Mouse (Mus musculus): Measurements from ENCODE around the gene Olfr1218.
"Not testable (repeated sequence)": the region's sequence is repeated elsewhere in the genome, so short reads cannot be mapped to it uniquely, and the experiment has no call there.

The Olfr1218 gene

GRCm38 (mm10) chr2:89061087-89061486 is at the start of gene Olfr1218:
Gene Olfr1218 (minus strand): TSS chr2:89061187.
- no peak for DNase-seq

DNA sequence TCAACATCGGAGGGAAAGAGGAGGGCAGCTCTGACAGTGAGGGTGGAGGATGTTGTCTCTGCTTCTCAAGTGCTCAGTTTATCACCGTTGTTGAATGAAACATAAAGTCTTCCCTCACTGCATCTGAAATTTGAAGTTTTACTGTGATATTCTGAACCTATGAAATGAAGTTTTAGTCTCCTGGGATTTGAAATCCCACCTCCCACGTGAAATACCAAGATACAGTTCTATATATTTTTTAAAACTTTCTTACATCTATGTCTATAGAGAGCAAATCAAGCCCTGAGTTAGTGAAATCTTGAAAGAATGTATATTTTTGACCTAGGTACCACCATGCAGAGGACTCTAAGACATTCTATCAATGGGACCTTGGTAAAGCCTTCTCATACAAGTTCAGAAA is 45.7 kb upstream of the Olfr1218 start, which contains the start of gene Olfr1220:
Gene Olfr1220 (minus strand): TSS at position 101 of the 400 bp plus-strand sequence.
- DNase-seq = no peak

GRCm38 (mm10) chr2:89105651-89106050 is 44.7 kb upstream of the Olfr1218 start:
- no peak for DNase-seq

DNA sequence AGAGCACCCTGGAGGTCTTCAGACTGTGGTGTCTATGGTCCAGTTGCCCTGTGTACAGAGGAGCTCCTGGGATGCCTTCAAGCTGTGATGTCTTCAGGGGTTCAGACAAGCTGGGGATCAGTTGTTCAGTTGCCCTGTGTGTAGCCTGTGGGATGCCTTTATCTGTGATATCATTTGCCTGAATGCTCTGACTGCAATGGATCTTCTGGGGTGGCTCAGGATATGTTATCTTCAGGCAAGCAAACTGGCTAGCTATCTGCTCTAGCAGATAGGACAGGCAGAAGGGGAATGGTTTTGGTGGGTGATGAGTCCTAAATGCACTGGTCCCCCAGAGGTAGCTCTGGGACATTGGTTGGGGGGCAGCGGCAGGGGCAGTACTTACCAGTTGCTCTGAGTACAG is 32.9 kb upstream of the Olfr1218 start:
- no peak for DNase-seq

GRCm38 (mm10) chr2:89083413-89083812 is 22.4 kb upstream of the Olfr1218 start, which contains the start of gene Olfr1219:
Gene Olfr1219 (minus strand): TSS chr2:89083513.
- no peak for DNase-seq

DNA sequence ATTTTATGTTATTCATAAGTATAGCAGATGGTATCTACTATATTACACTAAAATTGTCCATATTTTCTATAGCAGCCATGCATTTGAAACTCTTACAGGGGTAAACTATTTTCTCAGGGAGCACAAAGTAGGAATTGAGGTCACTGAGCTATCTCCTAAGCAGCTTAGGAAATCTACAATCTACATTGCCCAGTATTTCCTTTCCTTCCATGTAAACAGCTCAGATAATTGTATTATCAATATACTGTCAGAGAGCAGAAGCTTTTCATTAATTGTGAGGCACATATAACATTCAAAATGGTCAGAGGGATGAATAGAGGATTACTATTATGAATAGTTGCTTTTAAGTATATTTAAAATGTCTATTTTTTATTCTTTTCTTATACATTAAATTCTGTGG is 20.5 kb upstream of the Olfr1218 start:
- no peak for DNase-seq

- DNase-seq = no peak
Measured at GRCm38 (mm10) chr2:89031965-89032364, 29.0 kb downstream of the Olfr1218 start, which contains the start of gene Olfr1217. Gene Olfr1217 (minus strand): TSS chr2:89032065.

DNA sequence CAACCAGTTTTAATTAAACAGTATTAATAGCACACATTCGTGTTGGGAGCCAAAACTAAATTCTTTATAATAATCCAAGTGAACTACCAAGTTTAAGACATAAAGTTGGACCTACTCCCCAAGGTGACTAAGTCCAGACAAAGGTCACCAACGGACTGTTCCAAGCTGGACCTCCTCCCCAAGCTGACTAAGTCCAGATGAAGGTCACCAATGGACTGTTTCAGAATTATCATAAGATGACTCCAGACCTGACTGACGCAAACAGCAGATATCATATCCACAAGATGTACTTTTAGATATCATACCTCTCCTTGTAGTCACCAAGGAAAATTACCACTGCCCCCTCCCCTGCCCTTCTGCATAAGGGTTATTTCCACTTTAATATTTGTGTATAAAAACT is 39.6 kb downstream of the Olfr1218 start:
- not testable (repeated sequence) for DNase-seq

GRCm38 (mm10) chr2:89018240-89018639 is 42.7 kb downstream of the Olfr1218 start, which contains the start of gene Olfr1216:
Gene Olfr1216 (minus strand): TSS chr2:89018340.
- no peak for DNase-seq

- DNase-seq = no peak
Measured at GRCm38 (mm10) chr2:89006873-89007272, 54.1 kb downstream of the Olfr1218 start, which contains the start of gene Olfr1215. Gene Olfr1215 (minus strand): TSS chr2:89006973.
